Mouse (Mus musculus) CH12.LX (cell line): ENCODE measurements around the gene Tspan9.

ENCODE experiments used
- CTCF ChIP-seq, 2 experiments: IDR thresholded peaks in 1 of 2; conservative IDR thresholded peaks in 1 of 2; 2 replicates each; pipeline ENCODE4 v1.5.1; 2011 to 2012; ENCODE audit warnings: low read depth in 2 of 2, low read length in 2 of 2, improper control_type of control experiment in 1 of 2, inconsistent platforms in 1 of 2, mild to moderate bottlenecking in 1 of 2, moderate library complexity in 1 of 2
- MEF2A ChIP-seq: IDR thresholded peaks from 2 replicates; pipeline ENCODE4 v1.6.1; 2014; ENCODE audit warnings: low read depth, mild to moderate bottlenecking, inconsistent platforms, low read length, improper control_type of control experiment, borderline replicate concordance

- TF ChIP-seq CTCF (conservative IDR thresholded peaks at IDR 0.05 in 1 of 2, IDR thresholded peaks at IDR 0.05 in 1 of 2; ENCODE audit: low read depth in 2 of 2, low read length in 2 of 2): no peak
- TF ChIP-seq MEF2A: no peak
Observed at GRCm38 (mm10) chr6:128112605-128113004, 30.8 kb downstream of the Tspan9 start.
